Mouse (Mus musculus): ENCODE data around the gene Gdf3.

The Gdf3 gene

DNA sequence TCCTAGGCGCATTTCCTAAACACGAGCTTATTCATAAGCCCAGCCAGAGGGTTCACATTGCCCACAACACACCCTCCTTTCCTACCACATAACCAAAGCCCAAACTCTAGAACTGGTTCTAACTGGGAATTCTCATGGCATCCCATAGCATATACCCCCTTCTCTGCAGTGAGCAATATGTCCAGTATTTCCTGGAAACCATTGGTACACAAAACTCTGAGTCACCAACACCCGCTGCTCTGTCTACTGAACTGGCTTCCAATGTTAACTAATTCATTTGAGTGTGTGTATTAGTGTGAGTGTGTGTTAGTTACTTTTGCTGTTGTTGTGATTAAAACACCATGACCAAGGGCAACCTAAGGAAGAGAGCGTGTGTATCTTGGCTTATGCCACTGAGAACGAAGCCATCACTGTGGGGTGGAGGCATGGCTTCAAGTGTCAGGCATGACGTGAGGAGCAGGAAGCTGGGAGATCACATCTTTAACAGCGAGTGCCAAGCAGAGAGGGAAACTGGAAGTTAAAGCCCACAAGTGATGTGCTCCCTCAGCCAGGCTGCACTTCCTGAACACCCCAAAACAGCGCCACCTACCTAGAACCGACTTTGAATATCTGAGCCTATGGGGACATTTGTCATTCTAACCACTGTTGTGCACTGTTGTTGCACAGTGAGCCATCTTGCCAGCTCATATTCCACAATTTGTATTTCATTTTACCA lies 44.7 kb downstream of the Gdf3 start:
- no peak for DNase-seq (ENCODE audit: low spot score)

DNA sequence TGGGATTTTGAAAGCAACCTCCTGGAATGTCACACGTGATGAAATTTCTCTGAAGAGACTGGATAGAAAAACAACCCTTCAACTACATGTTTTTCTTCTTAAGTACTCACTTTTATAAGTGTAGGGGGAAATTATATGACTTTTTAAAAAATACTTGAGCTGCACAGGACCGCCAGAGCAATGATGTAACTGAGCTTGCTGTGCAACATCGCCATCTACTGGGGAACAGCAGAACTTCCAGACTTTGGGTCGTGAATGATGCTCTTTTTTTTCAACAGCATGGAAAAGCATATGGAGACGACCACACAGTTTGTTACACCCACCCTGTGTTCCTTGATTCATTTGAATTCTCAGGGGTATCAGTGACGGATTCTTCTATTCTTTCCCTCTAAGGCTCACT lies 47.4 kb downstream of the Gdf3 start:
- DNase-seq (ENCODE audit: low spot score): peak; percentile 74

DNA sequence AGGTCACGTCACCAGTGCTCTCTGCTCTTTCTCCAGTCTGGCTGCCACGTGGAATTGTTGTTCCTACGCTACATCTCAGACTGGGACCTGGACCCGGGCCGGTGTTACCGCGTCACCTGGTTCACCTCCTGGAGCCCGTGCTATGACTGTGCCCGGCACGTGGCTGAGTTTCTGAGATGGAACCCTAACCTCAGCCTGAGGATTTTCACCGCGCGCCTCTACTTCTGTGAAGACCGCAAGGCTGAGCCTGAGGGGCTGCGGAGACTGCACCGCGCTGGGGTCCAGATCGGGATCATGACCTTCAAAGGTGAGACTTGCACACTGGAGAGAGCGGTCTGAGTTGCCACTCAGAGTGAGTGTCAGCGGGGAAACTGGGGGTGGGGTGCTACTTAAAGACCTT lies 48.9 kb downstream of the Gdf3 start:
- peak; percentile 45 for DNase-seq (ENCODE audit: low spot score)

- peak; percentile 82 for DNase-seq (ENCODE audit: low spot score)
These were observed 49.5 kb downstream of the Gdf3 start for GRCm38 (mm10) chr6:122560427-122560826.

DNA sequence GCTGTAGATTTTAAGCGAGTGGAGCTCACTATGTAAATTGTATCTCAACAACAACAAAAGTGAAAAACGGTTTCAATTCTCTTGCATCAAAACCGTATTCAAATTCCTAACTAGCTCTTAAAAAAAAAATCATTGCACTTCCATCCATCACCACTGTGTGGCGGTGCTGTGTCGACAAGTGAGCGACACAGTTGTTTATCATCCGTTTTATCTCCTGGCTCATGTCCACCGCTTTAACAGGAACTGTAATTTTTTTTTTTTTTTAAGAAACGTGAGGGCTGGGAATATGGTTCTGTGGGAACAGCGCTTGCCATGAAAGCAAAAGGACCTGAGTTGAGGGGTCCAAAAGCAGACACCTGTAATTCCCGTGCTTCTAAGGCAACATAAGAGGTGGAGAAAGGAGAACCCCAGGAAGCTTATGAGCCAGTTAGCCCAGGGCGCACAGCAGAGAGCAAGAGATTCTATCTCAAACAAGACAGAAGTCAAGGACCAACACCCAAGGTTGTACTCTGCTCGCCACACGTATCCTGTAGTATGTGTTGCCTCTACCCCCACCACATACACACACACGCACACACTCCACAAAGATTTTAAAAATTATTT lies 52.8 kb downstream of the Gdf3 start:
- peak; percentile 74 for DNase-seq (ENCODE audit: low spot score)

Measured in testis, postnatal 10 days (tissue).